Mouse (Mus musculus): ENCODE results near the gene Lingo2. TPM values are rescaled to one million over a fixed set of nuclear protein-coding genes. Genes with fewer than 3 reads are reported as not detected.

Lingo2 gene
- polyA plus RNA-seq, 1 experiment from 2014 or later, result 0.65 TPM

DNA sequence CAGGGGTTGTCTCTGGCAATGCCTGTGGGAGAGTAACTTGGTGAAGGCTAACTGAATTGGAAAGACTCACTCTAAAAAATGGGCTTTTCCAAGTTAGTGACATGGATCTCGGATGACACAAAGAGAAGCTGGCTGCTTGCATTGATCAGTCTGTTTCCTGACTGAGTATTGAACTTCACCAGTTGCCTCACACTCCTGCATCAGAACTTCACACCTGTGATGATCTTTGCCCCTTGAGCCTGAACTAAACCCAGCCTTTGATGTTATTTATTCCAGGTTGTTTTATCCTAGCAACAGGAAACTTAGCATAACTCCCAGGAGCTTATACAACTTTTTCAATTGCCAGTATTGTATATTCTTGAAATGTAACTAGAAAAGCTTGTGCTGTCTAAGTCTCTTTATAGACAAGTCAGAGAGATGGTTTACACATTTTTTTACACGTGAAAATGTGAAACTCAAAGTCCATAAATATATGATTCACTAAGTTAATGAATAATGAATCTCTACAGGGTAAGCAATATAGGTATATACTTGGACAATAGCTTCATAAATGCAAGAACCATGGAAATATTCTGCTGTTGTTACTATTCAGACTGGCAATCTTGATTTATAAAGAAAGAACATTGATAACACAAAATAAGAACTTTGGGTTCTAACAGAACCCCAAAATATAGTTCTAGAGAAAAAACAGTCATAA, 410.7 kb downstream of the Lingo2 start:
- Histone ChIP-seq H3K9ac (no peak overlapping the region), H3K4me3 (no peak overlapping the region), H3K4me2 (no peak overlapping the region), H3K27ac (ENCODE audit: poor library complexity, severe bottlenecking) (no peak overlapping the region), H3K4me1 (replicated peaks) (no peaks in the 10 kb centered on the region), H3K9me3 (replicated peaks) (no peaks in the 10 kb centered on the region), H3K36me3 (no peaks in the 10 kb centered on the region), H3K27me3 (replicated peaks) (no peaks in the 10 kb centered on the region)
- WGBS, result 62% methylated on average over 2 of the region's 2 CpGs
- no peak for ATAC-seq (ENCODE audit: insufficient number of reproducible peaks, low FRiP score)

DNA sequence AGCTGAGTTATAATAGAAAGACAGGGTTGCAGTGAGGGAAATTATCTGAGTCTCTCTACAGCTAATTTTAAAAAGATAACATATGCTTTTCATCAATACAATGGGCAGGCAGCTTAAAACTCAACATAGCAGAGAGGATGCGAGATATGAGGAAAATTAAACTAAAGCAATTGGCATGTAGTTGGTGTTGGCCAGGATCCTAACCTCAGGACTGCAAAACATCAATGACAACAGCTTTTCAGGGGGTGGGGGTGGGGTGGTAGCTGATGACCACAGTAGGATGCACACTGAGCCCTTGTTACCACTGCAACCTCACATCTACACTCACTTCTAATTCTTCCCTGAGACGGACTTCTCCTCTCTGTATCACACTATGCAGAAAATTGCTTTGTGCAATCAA, 417.7 kb downstream of the Lingo2 start:
- H3K4me2 ChIP-seq, result no peak overlapping the region
- WGBS, result 58% methylated on average over 2 of the region's 2 CpGs
- ATAC-seq (ENCODE audit: insufficient number of reproducible peaks, low FRiP score), result no peak
- no peak overlapping the region for H3K27ac ChIP-seq (ENCODE audit: poor library complexity, severe bottlenecking)
- no peaks in the 10 kb centered on the region for H3K27me3 ChIP-seq (replicated peaks)
- no peak overlapping the region for H3K9ac ChIP-seq
- H3K9me3 ChIP-seq (replicated peaks), result no peaks in the 10 kb centered on the region
- no peak overlapping the region for H3K4me3 ChIP-seq
- no peaks in the 10 kb centered on the region for H3K4me1 ChIP-seq (replicated peaks)
- H3K36me3 ChIP-seq, result no peaks in the 10 kb centered on the region

DNA sequence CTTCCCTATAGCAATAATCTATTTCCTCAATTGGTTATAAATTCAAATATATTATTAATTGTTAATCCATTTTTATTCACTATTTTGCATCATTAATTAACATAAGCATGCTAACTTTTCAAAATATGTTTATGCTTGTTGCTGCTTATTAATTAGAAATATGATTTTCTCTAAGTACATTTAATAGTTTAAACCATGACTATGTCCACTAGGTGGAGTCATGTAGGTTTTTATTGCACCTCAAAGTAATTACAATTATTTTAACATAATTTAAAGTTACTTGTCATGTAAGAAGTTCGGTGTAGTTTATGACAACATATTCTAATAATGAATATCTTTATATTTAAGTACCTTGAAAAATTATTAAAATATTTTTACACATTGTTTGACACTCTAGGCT, 461.3 kb downstream of the Lingo2 start:
- H3K4me1 ChIP-seq (replicated peaks), result no peaks in the 10 kb centered on the region
- H3K9me3 ChIP-seq (replicated peaks), result no peaks in the 10 kb centered on the region
- no peak overlapping the region for H3K4me2 ChIP-seq
- H3K27me3 ChIP-seq (replicated peaks), result no peaks in the 10 kb centered on the region
- H3K4me3 ChIP-seq, result no peak overlapping the region
- 48% methylated on average over 1 of the region's 1 CpGs for WGBS
- H3K27ac ChIP-seq (ENCODE audit: poor library complexity, severe bottlenecking), result no peak overlapping the region
- no peak overlapping the region for H3K9ac ChIP-seq
- ATAC-seq (ENCODE audit: insufficient number of reproducible peaks, low FRiP score), result no peak
- H3K36me3 ChIP-seq, result no peaks in the 10 kb centered on the region

GRCm38 (mm10) chr4:36435211-36435610, 516.3 kb downstream of the Lingo2 start:
- H3K9me3 ChIP-seq (replicated peaks), result no peaks in the 10 kb centered on the region
- 75% methylated on average over 3 of the region's 3 CpGs for WGBS
- no peaks in the 10 kb centered on the region for H3K36me3 ChIP-seq
- H3K4me3 ChIP-seq, result no peak overlapping the region
- H3K4me2 ChIP-seq, result no peak overlapping the region
- no peaks in the 10 kb centered on the region for H3K4me1 ChIP-seq (replicated peaks)
- no peak overlapping the region for H3K27ac ChIP-seq (ENCODE audit: poor library complexity, severe bottlenecking)
- ATAC-seq (ENCODE audit: insufficient number of reproducible peaks, low FRiP score), result no peak
- H3K9ac ChIP-seq, result no peak overlapping the region
- no peaks in the 10 kb centered on the region for H3K27me3 ChIP-seq (replicated peaks)

DNA sequence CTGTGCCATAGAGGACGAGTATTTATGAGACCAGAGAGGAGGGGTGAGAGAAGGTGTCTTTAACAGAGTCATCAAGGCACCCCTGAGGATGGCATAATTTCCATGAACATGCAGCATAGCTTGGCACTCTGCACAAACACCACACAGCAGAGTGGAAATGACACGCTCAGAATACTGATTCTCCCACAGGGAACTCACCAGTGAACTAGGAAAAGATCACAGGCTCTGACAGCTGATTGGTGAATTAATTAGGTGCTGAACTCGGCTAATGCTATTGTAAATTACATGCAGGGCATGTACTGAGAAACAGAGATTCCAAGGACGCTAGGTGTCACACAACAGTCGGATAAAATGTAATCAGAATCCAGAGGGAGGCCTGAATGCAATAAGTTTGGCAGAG, 525.4 kb downstream of the Lingo2 start:
- H3K4me3 ChIP-seq, result no peak overlapping the region

GRCm38 (mm10) chr4:36407350-36407749, 544.2 kb downstream of the Lingo2 start:
- ATAC-seq (ENCODE audit: insufficient number of reproducible peaks, low FRiP score), result no peak
- WGBS, result 72% methylated on average over 3 of the region's 3 CpGs
- H3K36me3 ChIP-seq, result no peaks in the 10 kb centered on the region
- H3K9me3 ChIP-seq (replicated peaks), result no peaks in the 10 kb centered on the region
- H3K27me3 ChIP-seq (replicated peaks), result no peaks in the 10 kb centered on the region
- no peak overlapping the region for H3K4me3 ChIP-seq
- no peak overlapping the region for H3K9ac ChIP-seq
- no peaks in the 10 kb centered on the region for H3K4me1 ChIP-seq (replicated peaks)
- H3K4me2 ChIP-seq, result no peak overlapping the region
- H3K27ac ChIP-seq (ENCODE audit: poor library complexity, severe bottlenecking), result no peak overlapping the region

More for the DNA sequence above, 525.4 kb downstream of the Lingo2 start:
- ATAC-seq (ENCODE audit: insufficient number of reproducible peaks, low FRiP score), result no peak
- H3K9ac ChIP-seq, result no peak overlapping the region
- 52% methylated on average over 5 of the region's 5 CpGs for WGBS
- H3K36me3 ChIP-seq, result no peaks in the 10 kb centered on the region
- no peak overlapping the region for H3K4me2 ChIP-seq
- no peak overlapping the region for H3K27ac ChIP-seq (ENCODE audit: poor library complexity, severe bottlenecking)
- H3K9me3 ChIP-seq (replicated peaks), result no peaks in the 10 kb centered on the region
- H3K4me1 ChIP-seq (replicated peaks), result no peaks in the 10 kb centered on the region
- no peaks in the 10 kb centered on the region for H3K27me3 ChIP-seq (replicated peaks)

- Histone ChIP-seq H3K9ac (no peak overlapping the region), H3K4me3 (no peak overlapping the region), H3K4me1 (replicated peaks) (no peaks in the 10 kb centered on the region), H3K27ac (ENCODE audit: poor library complexity, severe bottlenecking) (no peak overlapping the region), H3K4me2 (no peak overlapping the region), H3K27me3 (replicated peaks) (no peaks in the 10 kb centered on the region), H3K36me3 (no peaks in the 10 kb centered on the region), H3K9me3 (replicated peaks) (no peaks in the 10 kb centered on the region)
- ATAC-seq (ENCODE audit: insufficient number of reproducible peaks, low FRiP score), result no peak
- 82% methylated on average over 3 of the region's 3 CpGs for WGBS
Measured at GRCm38 (mm10) chr4:36368925-36369324, 582.6 kb downstream of the Lingo2 start.

DNA sequence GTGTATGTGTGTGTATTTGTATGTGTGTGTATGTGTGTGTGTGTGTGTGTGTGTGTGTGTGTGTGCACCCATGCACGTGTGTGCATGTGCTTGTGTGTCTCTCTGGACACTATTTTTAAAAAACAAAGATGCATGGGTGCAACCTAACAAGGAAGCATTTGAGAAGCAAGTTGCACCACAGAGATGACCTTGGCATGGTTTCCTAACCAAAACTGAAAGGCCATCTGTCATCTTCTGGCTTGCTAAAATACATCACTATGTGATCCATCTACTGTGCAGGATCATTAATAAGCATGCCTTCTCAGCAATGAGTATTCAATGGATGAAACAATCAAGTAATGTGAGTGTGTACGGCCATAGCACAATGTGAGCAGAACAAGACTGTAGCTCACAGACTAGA, 597.1 kb downstream of the Lingo2 start:
- Histone ChIP-seq H3K36me3 (no peaks in the 10 kb centered on the region), H3K27ac (ENCODE audit: poor library complexity, severe bottlenecking) (no peak overlapping the region), H3K27me3 (replicated peaks) (no peaks in the 10 kb centered on the region), H3K4me1 (replicated peaks) (no peaks in the 10 kb centered on the region), H3K9me3 (replicated peaks) (no peaks in the 10 kb centered on the region), H3K4me2 (no peak overlapping the region), H3K9ac (no peak overlapping the region), H3K4me3 (no peak overlapping the region)
- no peak for ATAC-seq (ENCODE audit: insufficient number of reproducible peaks, low FRiP score)
- 66% methylated on average over 2 of the region's 2 CpGs for WGBS

DNA sequence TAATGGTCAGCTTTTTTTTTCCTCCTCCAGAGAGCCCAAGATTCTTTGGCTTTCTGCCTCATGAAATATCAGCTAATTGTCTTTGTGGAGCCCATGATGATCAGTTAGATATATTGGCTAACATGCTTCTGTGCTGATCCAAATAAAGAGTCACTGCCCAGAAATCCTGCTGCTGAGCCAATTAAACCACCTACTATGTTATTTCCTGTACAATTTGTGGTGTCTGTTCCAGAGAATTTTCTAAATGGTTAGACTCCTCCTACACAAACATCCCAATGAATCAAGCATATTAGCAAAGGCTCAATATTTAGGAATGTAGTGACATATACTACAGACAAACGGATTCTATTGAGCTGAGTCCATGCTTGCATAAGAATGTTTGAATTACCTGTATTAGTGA, 619.8 kb downstream of the Lingo2 start:
- H3K9ac ChIP-seq, result no peak overlapping the region
- no peak overlapping the region for H3K27ac ChIP-seq (ENCODE audit: poor library complexity, severe bottlenecking)
- no peaks in the 10 kb centered on the region for H3K36me3 ChIP-seq
- no peaks in the 10 kb centered on the region for H3K4me1 ChIP-seq (replicated peaks)
- no peak for ATAC-seq (ENCODE audit: insufficient number of reproducible peaks, low FRiP score)
- no peaks in the 10 kb centered on the region for H3K27me3 ChIP-seq (replicated peaks)
- WGBS, result 56% methylated on average over 1 of the region's 1 CpGs
- H3K4me2 ChIP-seq, result no peak overlapping the region
- H3K9me3 ChIP-seq (replicated peaks), result no peaks in the 10 kb centered on the region
- no peak overlapping the region for H3K4me3 ChIP-seq

DNA sequence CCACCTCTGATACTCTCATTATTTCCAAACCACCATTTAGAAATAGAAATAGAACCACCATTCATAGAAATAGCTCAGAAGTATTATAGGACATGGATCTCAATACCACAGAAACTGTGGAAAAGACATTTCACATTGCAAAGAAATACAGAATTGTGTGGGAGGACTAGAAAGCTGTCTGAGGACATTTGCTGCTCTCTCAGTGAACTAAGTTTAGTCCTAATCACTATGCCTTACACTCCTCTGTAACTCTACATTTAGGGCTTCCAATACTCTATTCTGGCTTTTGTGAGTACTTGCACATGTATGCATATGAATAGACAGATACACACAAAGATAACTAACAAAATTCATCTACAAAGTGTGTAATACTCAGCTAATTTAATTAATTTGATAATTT, 625.9 kb downstream of the Lingo2 start:
- no peaks in the 10 kb centered on the region for H3K27me3 ChIP-seq (replicated peaks)
- H3K9me3 ChIP-seq (replicated peaks), result no peaks in the 10 kb centered on the region
- no peak overlapping the region for H3K27ac ChIP-seq (ENCODE audit: poor library complexity, severe bottlenecking)
- H3K4me3 ChIP-seq, result no peak overlapping the region
- no peaks in the 10 kb centered on the region for H3K4me1 ChIP-seq (replicated peaks)
- ATAC-seq (ENCODE audit: insufficient number of reproducible peaks, low FRiP score), result no peak
- no peak overlapping the region for H3K9ac ChIP-seq
- H3K36me3 ChIP-seq, result no peaks in the 10 kb centered on the region
- H3K4me2 ChIP-seq, result no peak overlapping the region

DNA sequence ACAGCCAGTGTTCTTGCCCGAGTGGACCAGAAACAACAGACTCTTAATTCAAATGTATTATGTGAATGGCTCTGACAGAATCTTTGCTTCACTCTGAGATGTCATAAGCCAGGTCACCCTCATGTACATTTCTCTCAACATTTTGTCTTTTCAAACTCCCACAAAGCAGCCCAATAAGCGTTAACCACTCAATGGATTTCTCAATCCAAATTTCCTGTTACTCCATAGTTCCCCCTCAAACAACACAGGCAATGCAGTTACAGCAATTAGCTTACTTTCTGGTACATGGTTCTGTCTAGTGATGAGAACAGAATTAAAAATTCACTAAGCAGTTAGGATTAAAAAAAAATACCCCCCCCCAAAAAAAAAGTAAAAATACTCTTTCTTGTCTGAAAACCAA, 638.5 kb downstream of the Lingo2 start:
- H3K9me3 ChIP-seq (replicated peaks), result no peaks in the 10 kb centered on the region
- H3K9ac ChIP-seq, result no peak overlapping the region
- H3K4me1 ChIP-seq (replicated peaks), result no peaks in the 10 kb centered on the region
- H3K27ac ChIP-seq (ENCODE audit: poor library complexity, severe bottlenecking), result no peak overlapping the region
- H3K27me3 ChIP-seq (replicated peaks), result no peaks in the 10 kb centered on the region
- no peaks in the 10 kb centered on the region for H3K36me3 ChIP-seq
- ATAC-seq (ENCODE audit: insufficient number of reproducible peaks, low FRiP score), result no peak
- WGBS, result 73% methylated on average over 2 of the region's 2 CpGs
- no peak overlapping the region for H3K4me2 ChIP-seq
- H3K4me3 ChIP-seq, result no peak overlapping the region

DNA sequence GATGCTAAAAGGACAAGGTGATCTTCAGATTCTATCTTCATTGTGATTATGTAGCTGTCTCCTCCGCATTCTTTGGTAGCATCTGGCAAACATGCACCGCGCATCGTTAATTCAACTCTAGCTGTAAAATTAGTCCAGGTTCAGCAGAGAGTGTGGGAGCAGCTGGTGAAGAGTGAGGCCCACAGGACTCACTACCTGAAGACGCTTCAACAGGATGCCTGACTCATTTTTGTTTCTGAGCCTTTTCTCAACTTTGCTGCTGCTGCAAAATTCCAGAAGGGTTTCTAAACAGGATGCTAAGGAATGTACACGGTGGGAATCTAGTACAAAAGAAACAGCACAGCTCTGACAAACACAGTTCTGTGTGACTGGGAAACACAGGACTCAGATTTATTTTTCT, 640.1 kb downstream of the Lingo2 start:
- Histone ChIP-seq H3K4me2 (no peak overlapping the region), H3K4me1 (replicated peaks) (no peaks in the 10 kb centered on the region), H3K9me3 (replicated peaks) (no peaks in the 10 kb centered on the region), H3K27me3 (replicated peaks) (no peaks in the 10 kb centered on the region), H3K36me3 (no peaks in the 10 kb centered on the region), H3K9ac (no peak overlapping the region), H3K27ac (ENCODE audit: poor library complexity, severe bottlenecking) (no peak overlapping the region), H3K4me3 (no peak overlapping the region)
- no peak for ATAC-seq (ENCODE audit: insufficient number of reproducible peaks, low FRiP score)
- WGBS, result 80% methylated on average over 6 of the region's 6 CpGs

All from heart, embryonic 12.5 days (tissue).